Mouse (Mus musculus) 3134 (cell line): ENCODE data around the gene Sema3b.

Experiments
- DNase-seq: peaks from one replicate; pipeline ENCODE4 v3.0.0-alpha.2; 2011; ENCODE audit warnings: low spot score; ENCODE audit not compliant: insufficient read length; ENCODE audit errors: extremely low read depth

Sema3b gene

GRCm38 (mm10) chr9:107594281-107595062 lies 14.6 kb downstream of the Sema3b start:
- no peak for DNase-seq

GRCm38 (mm10) chr9:107593101-107593976 lies 15.7 kb downstream of the Sema3b start:
- DNase-seq = no peak

- DNase-seq = no peak
Observed at GRCm38 (mm10) chr9:107590773-107591060, 18.3 kb downstream of the Sema3b start.

GRCm38 (mm10) chr9:107590058-107590772 lies 18.8 kb downstream of the Sema3b start:
- DNase-seq = no peak

GRCm38 (mm10) chr9:107587833-107588639 lies 21.0 kb downstream of the Sema3b start:
- no peak for DNase-seq

GRCm38 (mm10) chr9:107586974-107587832 lies 21.8 kb downstream of the Sema3b start, which contains the start of gene Ifrd2:
TSS of gene Ifrd2 (plus strand) at chr9:107587642.
- DNase-seq = peak; percentile 94

GRCm38 (mm10) chr9:107586504-107586903 lies 22.5 kb downstream of the Sema3b start:
- no peak for DNase-seq

- no peak for DNase-seq
Observed at GRCm38 (mm10) chr9:107583174-107583573, 25.9 kb downstream of the Sema3b start.

- no peak for DNase-seq
Observed at GRCm38 (mm10) chr9:107582509-107583062, 26.4 kb downstream of the Sema3b start.

GRCm38 (mm10) chr9:107581584-107581983 lies 27.4 kb downstream of the Sema3b start:
- no peak for DNase-seq

- peak; percentile 88 for DNase-seq
Observed at GRCm38 (mm10) chr9:107580501-107581317, 28.3 kb downstream of the Sema3b start, which contains the start of gene Hyal3. TSS of gene Hyal3 (plus strand) at chr9:107580818.

GRCm38 (mm10) chr9:107579023-107579900 lies 29.8 kb downstream of the Sema3b start:
- peak; percentile 62 for DNase-seq

- no peak for DNase-seq
Observed at GRCm38 (mm10) chr9:107578587-107578986, 30.4 kb downstream of the Sema3b start, which contains the start of gene Naa80. TSS of gene Naa80 (plus strand) at chr9:107578887.

- no peak for DNase-seq
Observed at GRCm38 (mm10) chr9:107577871-107578270, 31.2 kb downstream of the Sema3b start.

GRCm38 (mm10) chr9:107576357-107577107 lies 32.5 kb downstream of the Sema3b start, which contains the start of gene Hyal1:
TSS of gene Hyal1 (plus strand) at chr9:107576927.
- DNase-seq = peak; percentile 84
